Mouse (Mus musculus): ENCODE results near the gene Diaph3.

- TF ChIP-seq GATA1 (IDR thresholded peaks at IDR 0.05; ENCODE audit: borderline replicate concordance, low read length) (no peak), FLI1 (IDR thresholded peaks at IDR 0.05; ENCODE audit: low read length) (no peak)
These were observed 368.6 kb downstream of the Diaph3 start for GRCm38 (mm10) chr14:86772176-86773150.

Measured in megakaryocyte, embryonic 14.5 days (primary cell).